Mouse (Mus musculus) CD4-positive, CD25-positive, alpha-beta regulatory T cell, adult 2 months (primary cell): ENCODE results near the gene Unc45b.
A peak's percentile ranks its signal among the peaks of the same experiment; 100 is the strongest.

ENCODE experiments used
- DNase-seq: peaks from one replicate; pipeline ENCODE4 v3.0.0-alpha.2; 2012; ENCODE audit warnings: low read depth, low spot score

The Unc45b gene

DNA sequence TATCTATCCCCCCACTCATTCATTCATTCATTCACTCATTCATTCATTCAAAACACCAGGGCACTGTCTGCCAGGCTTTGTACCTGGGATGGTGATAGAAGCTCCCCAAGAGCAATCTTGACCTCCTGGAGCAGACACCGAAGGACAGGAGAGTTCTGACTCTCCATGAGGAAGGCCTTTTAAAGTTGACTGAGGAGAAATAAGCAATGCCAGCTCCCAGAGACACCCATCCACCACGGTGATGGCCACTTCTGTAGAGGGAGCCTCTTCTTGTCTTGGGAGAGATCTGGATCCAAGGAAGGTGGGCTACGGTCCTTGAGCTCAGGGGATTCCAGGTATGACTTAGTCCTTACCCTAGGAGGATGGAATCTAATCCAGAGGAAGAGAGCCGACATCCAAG lies at the start of gene Unc45b:
Unc45b (plus strand) TSS at position 301 of the 400 bp plus-strand sequence.
- DNase-seq = no peak

DNA sequence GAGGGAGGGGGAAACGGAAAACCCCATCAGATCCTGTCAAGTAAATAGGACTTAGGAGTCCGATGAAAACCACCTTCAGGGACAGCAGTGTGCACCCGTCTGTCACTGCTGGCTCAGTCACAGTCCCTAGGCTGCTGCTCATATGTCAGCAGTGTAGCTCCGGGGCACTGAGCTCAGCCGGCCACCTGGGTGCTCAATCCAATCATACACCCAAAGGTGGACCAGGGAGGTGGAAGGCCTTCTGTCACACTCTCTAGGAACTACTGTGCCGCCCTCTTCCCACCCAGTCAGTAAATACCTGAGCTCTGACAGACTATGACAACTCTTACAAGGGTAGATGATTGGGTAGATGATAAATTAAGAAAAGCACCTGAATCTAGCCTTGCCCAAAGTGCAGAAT lies 49.6 kb upstream of the Unc45b start:
- no peak for DNase-seq

DNA sequence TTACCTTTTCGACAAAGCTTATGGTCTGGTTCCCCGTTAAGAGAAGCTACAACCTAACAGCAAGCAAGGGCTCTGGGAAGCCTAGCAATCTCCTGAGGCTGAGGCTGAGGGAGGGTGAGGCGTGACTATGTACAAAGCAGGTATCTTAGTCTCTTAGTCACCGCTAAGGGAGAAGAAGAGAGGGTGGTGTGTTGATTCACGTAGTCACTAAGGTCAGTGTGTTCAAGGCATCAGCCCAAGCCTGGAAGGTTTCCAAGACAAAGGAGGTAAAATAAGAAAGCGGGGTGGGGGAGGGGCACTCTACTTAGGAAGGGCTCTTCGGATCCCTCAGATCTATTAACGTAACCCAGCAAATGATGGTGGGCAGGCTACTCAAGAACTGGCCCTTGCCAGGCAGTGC lies 48.8 kb upstream of the Unc45b start:
- no peak for DNase-seq

DNA sequence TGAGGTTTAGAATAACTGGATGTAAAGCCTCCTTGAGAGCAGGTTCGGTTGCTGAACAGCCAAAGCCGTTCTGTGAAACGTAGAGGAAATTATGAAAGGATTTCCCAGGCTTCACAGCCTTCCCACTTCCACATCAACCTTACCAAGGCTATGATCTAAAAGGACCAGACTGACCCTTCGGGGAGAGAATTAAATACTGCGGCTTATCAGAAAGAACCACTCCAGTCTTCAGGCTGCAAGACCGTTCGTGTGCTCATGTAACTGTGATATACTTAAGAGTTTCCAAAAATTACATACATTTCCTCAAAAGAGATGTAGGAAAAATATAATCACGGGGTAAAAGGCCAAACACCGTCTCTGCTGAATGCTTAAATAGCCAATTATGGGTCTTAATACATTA lies 47.7 kb upstream of the Unc45b start:
- no peak for DNase-seq

DNA sequence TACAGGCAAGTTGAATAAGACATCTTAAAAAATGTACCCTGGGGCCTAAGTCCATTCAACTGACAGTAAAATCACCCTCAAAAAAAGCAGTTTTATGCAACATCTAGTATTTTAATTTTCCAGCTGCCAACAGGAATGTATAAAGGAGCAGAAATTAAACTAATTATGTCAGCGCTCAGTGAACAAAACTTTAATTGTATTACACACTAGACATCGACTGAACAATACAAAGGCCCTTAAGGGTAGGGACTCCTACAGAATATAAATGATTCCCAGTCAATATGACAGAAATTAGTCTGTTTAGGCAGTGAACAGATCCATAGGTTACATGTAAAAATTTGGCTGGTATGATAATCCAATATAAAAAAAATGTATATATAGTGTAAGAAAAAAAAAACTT lies 47.3 kb upstream of the Unc45b start:
- DNase-seq = no peak

DNA sequence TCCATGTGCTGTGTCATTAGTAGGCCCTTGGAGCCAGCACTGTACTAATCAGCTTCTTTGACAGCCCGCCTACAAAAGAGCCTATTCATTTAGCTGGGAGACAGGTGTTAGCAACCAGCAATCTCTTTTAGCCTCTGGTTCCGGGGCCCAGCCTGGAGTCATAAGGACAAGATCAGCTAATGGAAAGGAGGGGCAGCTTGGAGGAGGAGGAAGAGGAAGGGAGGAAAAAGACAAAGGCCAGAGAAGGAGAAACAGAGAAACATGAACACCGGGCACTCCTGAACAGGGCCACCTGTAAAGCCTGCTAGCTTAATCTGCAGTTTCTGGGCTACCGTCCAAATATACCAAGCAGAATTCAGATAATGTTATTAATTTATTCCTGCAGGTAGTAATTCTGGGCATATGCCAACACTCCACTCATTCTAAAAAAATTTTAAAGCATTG lies 46.8 kb upstream of the Unc45b start:
- no peak for DNase-seq

DNA sequence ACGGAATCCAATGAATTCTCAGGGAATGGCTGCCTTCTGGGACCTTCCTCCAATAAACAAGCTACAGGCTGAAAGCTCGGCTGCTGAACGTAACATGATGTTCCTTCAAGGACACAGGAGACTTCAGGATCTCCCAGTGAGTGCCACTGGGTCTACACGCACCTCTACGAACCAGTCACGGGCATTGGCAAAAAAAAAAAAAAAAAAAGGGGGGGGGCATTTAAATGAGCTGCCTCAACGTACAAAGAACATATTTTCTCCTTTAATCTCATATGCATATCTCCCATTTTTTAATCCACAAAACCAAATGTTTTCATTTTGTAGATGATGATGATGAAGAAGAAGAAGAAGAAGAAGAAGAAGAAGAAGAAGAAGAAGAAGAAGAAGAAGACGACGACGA lies 44.4 kb upstream of the Unc45b start:
- DNase-seq = no peak

DNA sequence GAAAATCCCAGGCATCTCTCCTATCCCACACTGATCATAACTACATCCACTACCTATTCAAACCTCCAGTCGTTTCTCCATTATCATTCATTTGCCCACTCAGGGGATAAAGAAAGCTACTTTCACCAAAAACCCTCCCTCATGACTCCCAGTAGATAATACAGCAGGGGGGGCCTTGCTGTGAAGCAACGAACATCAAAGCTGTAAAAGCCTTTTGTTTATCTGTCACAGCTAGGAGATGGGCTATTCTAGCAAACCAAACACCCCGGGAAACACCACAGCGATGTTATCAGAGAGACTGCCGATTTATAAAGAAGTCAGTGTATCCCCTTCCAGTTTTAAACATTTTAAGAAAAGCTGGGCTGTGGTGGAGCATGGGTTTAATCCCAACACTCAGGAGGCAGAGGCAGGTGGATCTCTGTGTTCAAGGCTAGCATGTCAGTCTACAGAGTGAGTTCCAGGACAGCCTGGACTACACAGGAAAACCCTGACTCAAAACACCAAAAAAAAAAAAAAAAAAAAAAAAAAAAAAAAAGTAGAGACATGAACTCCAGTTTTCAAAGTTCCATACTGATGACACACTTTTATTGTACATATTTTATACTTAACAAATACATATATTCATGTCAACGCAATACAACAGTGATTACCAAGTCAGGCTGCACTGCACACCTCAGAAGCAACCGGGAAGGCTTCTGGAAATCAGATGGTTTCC lies 43.3 kb upstream of the Unc45b start:
- no peak for DNase-seq

DNA sequence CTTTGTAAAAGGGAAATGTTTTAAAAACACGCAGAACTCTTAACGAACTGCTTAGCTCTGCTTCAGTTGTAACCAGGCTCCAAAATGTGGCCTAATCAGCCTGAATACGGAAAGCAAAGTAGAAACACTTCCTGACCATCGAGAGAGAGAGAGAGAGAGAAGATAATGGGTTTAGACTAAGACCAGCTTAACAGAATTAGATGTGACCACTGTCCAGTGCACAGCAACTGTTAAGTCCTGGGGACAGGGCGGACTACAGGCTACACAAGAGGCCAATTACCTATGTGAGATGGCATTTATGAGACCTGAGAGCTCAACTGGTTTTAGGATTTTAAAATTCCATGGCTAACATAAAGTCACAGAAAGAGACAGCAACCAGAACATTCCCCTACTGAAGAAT lies 42.4 kb upstream of the Unc45b start:
- no peak for DNase-seq

DNA sequence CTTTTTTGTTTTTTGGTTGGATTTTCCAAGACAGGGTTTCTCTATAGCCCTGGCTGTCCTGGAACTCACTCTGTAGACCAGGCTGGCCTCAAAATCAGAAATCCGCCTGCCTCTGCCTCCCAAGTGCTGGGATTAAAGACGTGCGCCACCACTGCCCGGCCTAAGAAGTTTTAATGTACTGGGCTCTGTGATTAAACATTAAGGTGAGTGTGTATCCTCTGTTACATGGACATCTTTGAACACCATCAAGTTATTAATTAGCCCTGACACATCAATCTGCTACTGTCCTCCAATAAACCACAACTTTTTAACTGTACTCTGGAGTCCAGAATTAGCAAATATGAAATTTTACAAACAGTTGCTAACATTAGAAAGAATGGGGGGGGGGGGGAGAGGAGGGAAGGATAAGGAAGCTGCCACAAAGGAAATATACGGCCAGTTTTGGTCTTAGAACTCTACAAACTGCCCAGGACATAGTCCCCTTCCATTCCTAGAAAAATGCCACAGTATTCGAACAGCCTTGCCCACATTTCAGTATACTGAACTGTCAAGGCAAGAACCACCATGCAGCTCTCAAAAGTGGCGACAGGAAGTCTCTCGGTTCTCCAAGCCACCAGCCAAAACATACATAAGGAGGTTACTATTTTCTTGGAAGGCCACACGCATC lies 40.7 kb upstream of the Unc45b start:
- no peak for DNase-seq

DNA sequence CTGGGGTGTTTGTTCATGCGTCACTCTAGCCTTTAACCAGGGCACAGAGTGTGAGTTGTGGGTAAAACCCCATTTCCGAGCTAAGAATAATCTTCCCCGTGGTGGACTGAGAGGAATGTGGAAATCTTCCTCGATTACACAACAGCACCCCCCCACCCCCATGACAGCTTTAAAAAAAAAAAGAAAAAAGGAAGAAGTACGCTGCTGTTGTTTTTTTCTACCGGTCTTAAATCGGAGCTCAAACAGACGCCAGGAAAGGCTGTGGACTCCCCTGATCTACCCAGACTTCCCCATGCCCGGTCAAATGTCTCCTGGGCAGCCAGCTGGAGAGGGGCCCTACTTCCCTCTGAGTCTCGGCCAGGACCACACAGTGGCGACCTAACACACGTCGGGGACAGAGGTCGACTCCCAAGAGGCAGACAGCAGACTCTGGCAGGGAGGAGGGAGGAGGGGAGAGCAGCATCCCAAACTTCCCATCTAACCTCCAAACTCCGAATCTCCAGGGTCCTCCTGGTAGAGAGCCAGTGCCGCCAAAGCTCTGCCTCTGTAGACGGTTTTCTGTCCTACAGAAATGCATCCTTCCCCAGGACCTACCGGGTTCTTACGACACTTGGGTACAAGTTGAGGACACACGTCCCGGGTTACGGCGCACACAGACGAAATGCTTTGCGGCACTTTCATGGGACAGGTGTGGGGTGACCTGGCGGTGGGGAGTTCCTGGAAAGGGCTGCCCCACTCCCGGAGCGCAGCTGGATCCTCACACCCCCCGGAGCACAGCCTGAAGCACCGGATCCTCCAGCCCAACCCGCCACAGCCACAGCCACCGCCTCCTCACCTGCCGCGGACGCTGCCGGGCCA lies 39.9 kb upstream of the Unc45b start:
- peak; percentile 82 for DNase-seq

DNA sequence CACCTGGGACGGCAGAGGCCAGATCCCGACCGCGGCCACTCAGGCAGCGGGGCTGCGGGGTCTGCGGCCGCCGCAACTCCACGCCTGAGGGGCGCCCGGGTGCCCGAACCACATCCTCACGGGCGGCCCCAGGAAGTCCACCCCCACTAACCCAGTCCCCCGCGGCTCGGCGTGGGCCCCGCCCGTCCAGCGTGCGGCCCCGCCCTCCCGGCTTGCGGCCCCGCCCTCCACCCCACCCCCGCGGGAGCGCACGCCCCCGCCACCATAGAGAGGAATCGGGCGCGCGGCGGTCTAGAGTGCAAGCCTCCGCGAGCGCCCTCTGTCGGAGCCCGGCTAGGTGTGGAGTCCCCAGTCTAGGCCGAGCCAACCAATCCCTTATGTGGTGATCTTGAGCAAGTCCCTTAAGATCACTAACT lies 39.3 kb upstream of the Unc45b start, which contains the start of gene Rffl:
Rffl (minus strand) TSS at position 180 of the 416 bp plus-strand sequence.
- peak; percentile 98 for DNase-seq

DNA sequence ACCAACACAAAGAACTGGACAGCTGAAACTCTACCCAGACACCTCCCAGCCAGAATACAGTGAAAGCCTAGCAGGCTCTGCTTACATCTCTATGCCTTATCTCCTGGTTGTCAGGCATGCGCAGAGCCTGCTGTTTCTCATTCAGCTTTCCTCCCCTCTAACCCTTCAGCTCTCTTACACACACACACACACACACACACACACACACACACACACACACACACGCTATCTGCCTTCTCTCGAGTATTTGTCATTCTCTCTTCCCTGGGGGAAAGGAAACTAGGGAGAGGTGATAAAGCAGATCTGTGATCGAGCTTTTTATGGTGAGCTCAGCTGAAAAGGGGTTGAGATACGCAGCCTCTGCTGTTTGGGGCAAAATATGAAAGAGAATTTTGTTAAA lies 35.4 kb upstream of the Unc45b start:
- no peak for DNase-seq

DNA sequence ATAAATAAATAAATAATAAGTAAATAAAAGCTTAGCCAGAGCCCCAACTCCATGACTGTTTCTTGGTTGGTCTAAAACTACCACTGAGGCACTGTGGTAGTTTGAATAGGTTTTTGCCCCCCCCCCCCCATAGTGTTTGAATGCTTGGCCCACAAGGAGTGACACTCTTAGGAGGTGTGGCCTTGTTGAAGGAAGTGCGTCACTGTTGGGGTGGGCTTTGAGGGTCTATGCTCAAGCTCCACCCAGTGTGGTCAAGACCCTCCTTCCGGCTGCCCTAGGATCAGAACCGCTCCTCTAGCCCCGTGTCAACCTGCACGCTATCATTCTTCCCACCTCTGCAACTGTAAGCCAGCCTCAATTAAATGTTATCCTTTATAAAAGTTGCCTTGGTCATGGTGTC lies 34.7 kb upstream of the Unc45b start:
- no peak for DNase-seq

DNA sequence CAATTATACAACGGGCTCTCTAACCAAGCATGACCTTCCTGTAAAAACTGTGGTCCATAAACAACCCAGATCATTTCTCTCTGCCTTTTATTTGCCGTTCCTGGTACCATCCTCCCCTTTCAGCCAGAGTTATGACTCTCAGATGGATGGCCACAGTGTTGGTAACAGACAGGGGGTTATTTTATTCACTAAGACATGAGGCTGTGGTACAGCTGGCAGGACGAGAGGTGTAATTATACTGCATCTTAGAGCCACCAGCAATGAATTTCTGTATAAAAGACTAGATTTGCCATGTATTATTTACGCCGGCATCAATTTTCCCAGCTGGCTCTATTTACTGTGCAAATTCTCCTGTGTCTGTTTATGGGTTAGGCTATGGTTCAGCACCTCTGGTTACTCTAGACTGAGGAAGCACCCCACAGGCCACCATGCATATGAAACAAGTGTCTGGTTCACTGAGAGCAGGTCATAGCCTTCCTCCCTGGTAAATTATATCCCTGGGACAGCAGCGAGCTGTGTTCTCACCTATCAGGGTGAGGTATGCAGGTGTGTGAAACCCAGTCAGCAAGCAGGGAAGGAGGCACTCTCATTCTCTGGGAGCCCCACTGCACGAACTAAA lies 32.5 kb upstream of the Unc45b start:
- no peak for DNase-seq

DNA sequence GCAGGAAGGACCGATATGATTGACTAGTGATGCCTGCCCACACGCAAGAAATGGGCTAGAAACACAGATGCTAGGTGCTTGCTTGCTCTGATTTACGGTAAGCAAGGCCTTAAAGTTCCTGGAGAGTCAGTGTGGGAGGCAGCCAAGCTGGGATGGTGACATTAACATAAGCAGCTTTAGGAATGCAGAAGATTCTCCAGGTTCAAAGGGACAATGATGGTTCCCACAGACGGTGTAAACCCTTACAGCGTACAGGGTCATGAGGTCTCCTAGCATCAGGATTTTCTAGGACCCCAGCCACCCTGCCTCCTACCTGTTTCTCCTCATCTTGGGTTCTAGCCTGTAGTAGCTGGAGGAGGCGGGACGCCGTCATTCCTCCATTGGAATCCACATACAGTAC lies 27.2 kb upstream of the Unc45b start:
- DNase-seq = no peak

DNA sequence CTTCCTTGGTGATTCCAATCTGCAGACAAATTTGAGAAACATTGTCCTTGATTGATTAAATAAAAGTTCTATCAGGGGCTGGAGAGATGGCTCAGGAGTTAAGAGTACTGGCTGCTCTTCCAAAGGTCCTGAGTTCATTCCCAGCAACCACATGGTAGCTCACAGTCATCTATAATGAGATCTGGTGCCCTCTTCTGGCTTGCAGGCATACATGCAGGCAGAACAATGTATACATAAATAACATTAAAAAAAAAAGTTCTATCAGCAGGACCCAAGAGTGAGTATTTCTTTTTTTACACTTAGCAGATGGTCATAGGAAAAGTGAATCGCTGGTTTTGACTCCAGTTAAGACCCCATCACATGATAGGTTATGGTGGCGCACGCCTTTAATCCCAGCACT lies 23.8 kb upstream of the Unc45b start:
- DNase-seq = peak; percentile 40

DNA sequence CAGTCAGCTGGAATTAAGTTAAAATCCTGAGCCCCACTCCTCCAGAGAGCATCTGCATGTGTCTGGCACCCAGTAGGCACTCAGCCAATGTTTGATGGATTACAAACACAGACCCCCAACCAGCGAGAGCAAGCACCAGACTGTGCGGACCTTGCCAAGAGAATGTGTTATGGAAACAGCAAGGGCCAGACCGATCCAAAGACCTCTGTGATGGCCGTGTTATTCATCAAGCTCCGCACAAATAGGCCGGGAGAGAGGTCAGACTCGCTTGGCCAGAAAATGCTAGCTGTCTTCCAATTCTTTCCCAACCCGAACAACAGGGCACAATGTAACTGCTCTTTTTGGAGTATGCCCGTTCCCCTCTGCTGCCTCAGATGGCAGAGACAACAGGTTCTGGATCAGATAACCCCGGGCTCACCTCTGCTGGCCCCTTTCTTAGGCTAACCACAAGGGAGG lies 21.8 kb upstream of the Unc45b start:
- no peak for DNase-seq

DNA sequence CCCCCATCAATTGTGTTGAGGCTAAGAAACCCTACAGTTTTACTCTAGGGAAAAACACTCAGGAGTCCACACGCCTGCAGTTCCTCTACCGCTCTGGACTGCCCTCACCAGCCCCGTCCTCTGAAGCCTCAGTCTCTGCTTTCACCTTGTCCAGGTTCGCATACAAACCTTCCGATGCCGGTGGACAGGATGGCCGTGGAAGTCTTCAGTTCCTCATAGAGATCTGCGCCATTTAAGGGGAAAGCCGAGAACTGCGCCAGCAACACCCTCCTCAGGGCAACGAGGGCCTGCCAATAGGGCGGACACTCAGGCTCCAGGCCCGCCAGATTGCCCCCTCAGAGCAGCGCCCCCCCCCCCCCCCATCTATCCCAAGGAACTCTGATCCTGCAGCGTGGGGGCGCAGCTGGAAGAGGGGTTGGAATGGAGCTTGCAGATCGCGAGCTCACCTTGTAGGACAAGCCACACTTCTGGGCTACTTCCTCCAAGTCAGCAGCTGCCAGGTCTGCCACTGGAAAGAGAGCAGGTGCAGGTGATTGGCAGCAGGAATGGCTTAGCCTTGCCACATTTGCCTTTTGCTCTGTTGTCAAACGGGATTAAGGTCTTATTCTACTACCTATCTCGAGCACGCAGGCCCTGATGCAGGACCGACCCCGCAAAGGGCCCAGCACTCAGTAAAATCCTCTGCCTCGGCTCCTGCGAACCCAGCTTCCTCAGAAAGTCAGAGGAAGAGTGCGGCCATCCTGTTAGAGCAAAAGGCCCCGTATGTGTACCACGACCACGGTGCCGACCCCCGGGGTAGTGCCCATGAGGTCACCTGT lies 20.6 kb upstream of the Unc45b start:
- DNase-seq = peak; percentile 51

DNA sequence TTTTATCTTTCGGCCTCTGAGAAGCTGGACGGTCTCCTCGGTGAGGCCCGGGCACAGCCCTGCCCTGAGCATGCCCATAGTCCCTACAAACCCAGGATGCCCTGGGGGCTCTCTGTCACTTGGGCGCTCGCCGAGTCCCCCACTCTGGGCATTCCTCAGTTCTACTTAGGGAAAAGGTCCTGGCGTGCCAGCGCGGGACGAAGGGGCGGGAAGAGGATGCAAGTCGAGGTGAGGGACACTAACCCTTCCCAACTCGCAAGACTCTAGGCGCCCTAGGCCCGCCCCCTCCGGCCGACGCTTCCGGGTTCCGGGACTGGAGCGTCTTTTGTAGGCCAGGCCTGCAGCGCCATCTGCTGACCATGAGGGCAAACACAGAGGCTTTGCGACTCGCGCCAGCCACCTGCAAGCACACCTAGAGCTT lies 20.0 kb upstream of the Unc45b start, which contains the start of gene Rad51d:
Rad51d (minus strand) TSS at position 273 of the 421 bp plus-strand sequence.
- DNase-seq = peak; percentile 97

DNA sequence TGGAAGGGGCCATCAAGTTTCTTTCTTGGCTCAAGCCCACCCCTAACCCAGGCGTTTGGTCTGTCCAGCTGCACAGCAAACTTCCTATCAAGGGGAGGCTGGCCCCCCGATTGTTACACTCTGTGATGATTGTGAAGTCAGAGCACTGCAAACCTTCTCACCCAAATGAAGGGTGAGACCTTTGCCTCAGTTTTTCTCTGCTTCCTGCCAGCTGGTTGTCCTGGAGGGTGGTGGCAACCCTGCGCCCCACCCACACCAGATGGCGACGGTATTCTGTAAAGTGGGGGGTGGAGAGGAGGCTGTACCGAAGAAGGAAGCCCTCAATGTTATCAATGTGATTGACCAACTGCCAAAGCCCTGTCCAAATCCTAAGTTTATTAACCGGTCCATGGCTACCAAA lies 18.4 kb upstream of the Unc45b start, which contains the start of gene Fndc8:
Fndc8 (plus strand) TSS at position 189 of the 400 bp plus-strand sequence.
- no peak for DNase-seq
